Mouse (Mus musculus): Measurements from ENCODE around the gene Scoc.

DNA sequence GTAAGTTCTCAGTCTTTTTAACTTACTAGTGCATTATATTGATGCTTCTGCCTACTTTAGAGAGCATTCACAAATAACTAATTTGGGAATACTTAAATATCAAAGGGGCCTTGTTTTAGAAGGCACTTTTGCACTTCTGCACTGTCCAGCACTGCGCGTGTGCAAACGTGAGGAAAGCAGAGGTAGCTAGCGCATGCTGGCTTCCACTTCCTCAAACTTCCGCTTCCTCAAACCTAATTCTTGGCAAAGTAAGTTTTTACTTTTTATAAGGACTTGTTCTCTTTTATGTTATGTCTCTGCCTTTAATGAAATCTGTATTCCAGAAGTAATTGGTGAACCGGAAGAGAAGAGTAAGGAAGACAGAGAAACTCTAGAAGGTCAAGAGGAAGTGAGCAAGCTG lies 33.0 kb downstream of the Scoc start:
- no peak for TF ChIP-seq TAL1 (IDR thresholded peaks at IDR 0.05; ENCODE audit: low read length)
- TF ChIP-seq GATA1 (IDR thresholded peaks at IDR 0.05; ENCODE audit: low read length): no peak
